Mouse (Mus musculus) liver, postnatal 0 days (tissue): ENCODE results near the gene Thnsl1.

Experiments used
- CTCF ChIP-seq: sonication (generic); IDR thresholded peaks from 2 replicates; pipeline ENCODE4 v1.5.1; 2016; ENCODE audit warnings: antibody characterized with exemption, low read depth
- EP300 ChIP-seq: IDR thresholded peaks from 2 replicates; pipeline ENCODE4 v1.6.1; 2016; ENCODE audit warnings: antibody characterized with exemption, low read depth, mild to moderate bottlenecking

- TF ChIP-seq CTCF: no peak
- no peak for TF ChIP-seq EP300
These were observed 54.5 kb downstream of the Thnsl1 start for GRCm38 (mm10) chr2:21260060-21260459.
